Mouse (Mus musculus): ENCODE results near the gene Hsd17b14.

DNA sequence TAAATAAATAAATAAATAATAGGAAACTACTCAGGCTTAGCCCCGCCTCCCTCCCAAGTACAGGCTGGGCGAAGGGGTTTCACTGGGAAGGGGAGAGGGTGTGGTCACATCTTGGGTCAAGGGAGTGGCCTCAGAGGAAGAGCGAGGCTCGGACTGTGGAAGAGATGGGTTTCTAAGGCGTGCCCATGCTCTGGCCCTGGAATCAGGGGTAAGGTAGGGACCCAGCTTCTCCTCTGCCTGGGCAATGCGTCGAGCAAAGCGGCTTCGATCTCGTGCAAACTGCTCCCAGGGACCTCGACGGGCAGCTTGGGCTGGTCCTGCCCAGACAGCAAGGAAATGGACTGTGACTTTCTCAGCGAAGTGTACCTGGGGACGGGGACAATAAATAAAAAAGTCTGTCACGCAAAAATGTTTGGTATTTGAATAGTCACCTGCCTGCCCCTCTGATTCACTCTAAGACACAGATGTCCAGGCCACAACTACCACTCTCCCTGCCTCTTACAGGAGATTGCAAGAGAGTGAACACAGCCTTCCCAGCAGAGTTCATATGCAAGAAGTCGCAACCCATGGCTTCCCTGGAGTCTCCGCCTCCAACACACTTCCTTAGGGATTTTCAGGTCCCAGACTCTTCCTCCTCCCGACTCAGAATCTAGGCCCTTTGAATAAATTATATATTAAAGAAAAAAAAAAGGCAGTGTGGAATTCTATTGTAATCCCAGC, 31.6 kb upstream of the Hsd17b14 start:
- TF ChIP-seq CTCF (IDR thresholded peaks at IDR 0.05): no peak
- TF ChIP-seq EP300 (IDR thresholded peaks at IDR 0.05): no peak
